8 mouse cellular contexts compared by ENCODE assay signal in genomic region chr5:122285029-122285766, GRCm38 (mm10). TPM values are rescaled to one million over a fixed set of nuclear protein-coding genes. Genes with fewer than 3 reads are reported as not detected.
DNase-seq lines count a peak whose midpoint lies in the region; ATAC-seq and TF ChIP-seq lines count a peak whose summit lies in the region.

No protein-coding gene starts in this region.

- peak; percentile 62 to 70 for DNase-seq in right cerebral cortex, postnatal 10 days (ENCODE audit: low spot score in 2 of 2)
- no peak for DNase-seq in right cerebral cortex, postnatal 25 days
- DNase-seq in cerebellum, postnatal 10 days, result peak; percentile 78
- peak; percentile 85 for DNase-seq in gastrocnemius, adult 2 months
- no peak for DNase-seq in intestine, embryonic 14.5 days (ENCODE audit: low spot score)
- peak; percentile 44 for DNase-seq in liver, embryonic 13.5 days
- DNase-seq in naive thymus-derived CD4-positive, alpha-beta T cell, adult 2 months (ENCODE audit: low read depth), result peak; percentile 43
- DNase-seq in thymus, postnatal 36 days, result peak; percentile 75 to 81

- WGBS in intestine, embryonic 14.5 days, result under 1% methylated on average over 34 of the region's 34 CpGs
- WGBS in liver, embryonic 13.5 days (ENCODE audit: insufficient replicate concordance), result 1% methylated on average over 30 of the region's 34 CpGs

- no peak for TF ChIP-seq CTCF in gastrocnemius, adult 2 months (IDR thresholded peaks at IDR 0.05)

- peak; percentile 56 for ATAC-seq in intestine, embryonic 14.5 days (replicated peaks; ENCODE audit: low FRiP score, low TSS enrichment, low read depth)
- peak; percentile 46 for ATAC-seq in liver, embryonic 13.5 days (ENCODE audit: low read depth)

- H3K9me3 ChIP-seq in intestine, embryonic 14.5 days (ENCODE audit: control insufficient read depth, low read length), result no peaks in the 10 kb centered on the region
- H3K9me3 ChIP-seq in liver, embryonic 13.5 days (replicated peaks), result no peaks in the 10 kb centered on the region

- peak overlapping the region; percentile 81 for H3K9ac ChIP-seq in intestine, embryonic 14.5 days (ENCODE audit: low read length)
- H3K9ac ChIP-seq in liver, embryonic 13.5 days, result peak overlapping the region; percentile 91

- peaks cover 20% of the 10 kb centered on the region for H3K4me1 ChIP-seq in intestine, embryonic 14.5 days (replicated peaks; ENCODE audit: control insufficient read depth, insufficient read depth, low read length)
- peaks cover 68% of the 10 kb centered on the region for H3K4me1 ChIP-seq in liver, embryonic 13.5 days (replicated peaks)

- peak overlapping the region; percentile 98 for H3K4me2 ChIP-seq in intestine, embryonic 14.5 days (ENCODE audit: low read length)
- H3K4me2 ChIP-seq in liver, embryonic 13.5 days, result peak overlapping the region; percentile 100

- no peaks in the 10 kb centered on the region for H3K36me3 ChIP-seq in intestine, embryonic 14.5 days (ENCODE audit: control insufficient read depth, insufficient read depth, low read length)
- H3K36me3 ChIP-seq in liver, embryonic 13.5 days, result peaks cover 14% of the 10 kb centered on the region

- peak overlapping the region; percentile 99 for H3K27ac ChIP-seq in gastrocnemius, adult 2 months
- H3K27ac ChIP-seq in intestine, embryonic 14.5 days (ENCODE audit: low read depth), result 0 out of 2 replicates have a peak overlapping the region, but pooled peaks have one; percentile 47
- H3K27ac ChIP-seq in liver, embryonic 13.5 days, result peak overlapping the region; percentile 75

- intact Hi-C loops in gastrocnemius, adult 2 months (cut with DNase I), result loop anchor here (1.0 kb wide), 1 partner anchor 29 kb away; no protein-coding TSS in a partner anchor

- no peaks in the 10 kb centered on the region for H3K27me3 ChIP-seq in intestine, embryonic 14.5 days (replicated peaks; ENCODE audit: control insufficient read depth, insufficient read depth, low read length)
- peaks cover 23% of the 10 kb centered on the region for H3K27me3 ChIP-seq in liver, embryonic 13.5 days

- H3K4me3 ChIP-seq in gastrocnemius, adult 2 months, result peak overlapping the region; percentile 98
- peak overlapping the region; percentile 91 for H3K4me3 ChIP-seq in intestine, embryonic 14.5 days (ENCODE audit: low read depth, low read length)
- H3K4me3 ChIP-seq in liver, embryonic 13.5 days (replicated peaks), result peak overlapping the region; percentile 97

RNA-seq across cellular contexts. Expression of gene Pptc7, which starts 1.0 kb away (rescaled TPM):
- total RNA-seq in gastrocnemius, adult 2 months (2021), result 100 to 1,000 TPM; 103 to 115 TPM
- polyA plus RNA-seq in intestine, embryonic 14.5 days (2014; fragmentation: Nextera tagmentation; extraction: Ambion mirVana), result 10.2 and 10.8 TPM in 2 replicates
- 3.4 and 3.5 TPM in 2 replicates for polyA plus RNA-seq in liver, embryonic 13.5 days (2015; fragmentation: Nextera tagmentation; extraction: Ambion mirVana)

RNA-seq across cellular contexts. Expression of gene Tctn1, which starts 20.9 kb away (rescaled TPM):
- 1 to 10 TPM; 1.8 to 2.0 TPM for total RNA-seq in gastrocnemius, adult 2 months (2021)
- 4.2 and 4.4 TPM in 2 replicates for polyA plus RNA-seq in intestine, embryonic 14.5 days (2014; fragmentation: Nextera tagmentation; extraction: Ambion mirVana)
- polyA plus RNA-seq in liver, embryonic 13.5 days (2015; fragmentation: Nextera tagmentation; extraction: Ambion mirVana), result 0.68 and 1.1 TPM in 2 replicates

Comparison
In these comparisons a context has a peak if more than half of its experiments do, and no peak if none do; other contexts are left out.
1. DNase-seq: peak in right cerebral cortex, postnatal 10 days (2 of 2), cerebellum, postnatal 10 days (2 of 2), gastrocnemius, adult 2 months (single experiment), liver, embryonic 13.5 days (single experiment), naive thymus-derived CD4-positive, alpha-beta T cell, adult 2 months (single experiment) and thymus, postnatal 36 days (2 of 2); none in right cerebral cortex, postnatal 25 days (single experiment) and intestine, embryonic 14.5 days (single experiment).
2. H3K27ac ChIP-seq: peak in every context shown above with its lines; median percentile 99 in gastrocnemius, adult 2 months; 75 in liver, embryonic 13.5 days; 47 in intestine, embryonic 14.5 days.
3. Peak in every context shown above with its lines, with median percentiles within 50 percentile points of each other: H3K4me3 ChIP-seq.